Mouse (Mus musculus): Measurements from ENCODE around the gene Tacc2.
A peak's percentile ranks its signal among the peaks of the same experiment; 100 is the strongest.
"Not testable (repeated sequence)": the region's sequence is repeated elsewhere in the genome, so short reads cannot be mapped to it uniquely, and the experiment has no call there.

The Tacc2 gene

DNA sequence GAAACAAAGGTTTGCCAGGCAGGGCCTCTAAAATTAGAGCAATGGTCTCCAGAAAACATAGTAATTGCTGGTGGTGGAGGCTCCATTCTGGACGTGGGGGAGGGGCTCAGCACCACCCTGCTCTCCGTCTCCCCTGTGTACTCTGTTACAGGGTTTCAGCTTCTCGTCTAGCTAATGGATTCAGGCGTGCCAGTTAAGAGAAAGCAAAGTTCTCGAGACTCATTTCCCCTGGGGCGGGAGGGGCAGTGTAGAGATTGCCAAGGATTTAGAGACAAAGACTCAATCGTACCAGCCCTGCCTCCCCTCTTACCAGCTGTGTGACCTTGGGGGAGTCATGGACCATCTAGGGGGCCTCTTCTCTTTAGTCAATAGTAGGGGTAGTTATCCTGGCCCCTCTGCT is 72.0 kb downstream of the Tacc2 start:
- no peak for DNase-seq (ENCODE audit: extremely low spot score, low spot score)

DNA sequence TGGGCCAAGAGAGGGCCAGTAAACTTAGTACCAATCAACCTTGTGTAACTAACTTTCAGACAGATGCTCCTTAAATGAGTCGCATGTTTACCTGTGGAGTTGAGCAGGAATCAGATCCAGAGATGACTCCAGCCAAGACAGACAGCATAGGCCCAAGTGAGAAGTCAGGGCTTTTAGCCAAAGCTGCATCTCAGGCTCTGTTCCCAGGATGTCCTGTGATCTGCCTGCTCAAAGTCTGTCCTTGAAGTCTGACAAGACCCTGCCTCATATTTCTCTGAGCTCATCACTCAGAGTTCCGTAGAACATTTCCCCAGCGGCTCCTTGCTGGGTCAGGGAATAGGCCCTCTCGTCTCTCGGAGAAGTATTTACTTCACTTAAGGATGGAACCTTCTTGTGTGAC is 73.4 kb downstream of the Tacc2 start:
- no peak for DNase-seq (ENCODE audit: extremely low spot score, low spot score)

DNA sequence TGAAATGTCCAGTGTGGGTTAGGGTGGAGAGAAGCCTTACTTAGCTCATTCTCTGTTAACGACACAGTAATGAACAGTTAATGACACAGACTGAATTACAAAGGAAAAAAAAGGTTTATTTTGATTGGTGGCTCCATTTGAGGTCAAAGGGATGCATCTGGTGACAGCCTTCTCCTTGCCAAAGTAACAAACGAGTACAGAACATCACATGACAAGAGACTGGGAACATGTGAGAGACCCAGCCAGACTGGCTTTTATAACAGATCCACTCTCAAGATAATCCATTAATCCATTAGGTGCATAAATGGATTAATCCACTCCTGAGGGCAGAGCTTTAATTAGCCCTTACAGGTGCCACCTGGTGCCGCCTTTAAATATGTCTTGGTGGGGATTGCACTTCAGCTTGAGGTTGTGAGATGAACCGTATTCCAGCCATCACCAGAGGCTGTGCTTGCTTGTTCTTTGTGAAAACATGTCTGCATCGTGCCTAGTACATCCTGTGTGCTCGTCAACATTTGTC is 75.9 kb downstream of the Tacc2 start:
- no peak for DNase-seq (ENCODE audit: extremely low spot score, low spot score)

DNA sequence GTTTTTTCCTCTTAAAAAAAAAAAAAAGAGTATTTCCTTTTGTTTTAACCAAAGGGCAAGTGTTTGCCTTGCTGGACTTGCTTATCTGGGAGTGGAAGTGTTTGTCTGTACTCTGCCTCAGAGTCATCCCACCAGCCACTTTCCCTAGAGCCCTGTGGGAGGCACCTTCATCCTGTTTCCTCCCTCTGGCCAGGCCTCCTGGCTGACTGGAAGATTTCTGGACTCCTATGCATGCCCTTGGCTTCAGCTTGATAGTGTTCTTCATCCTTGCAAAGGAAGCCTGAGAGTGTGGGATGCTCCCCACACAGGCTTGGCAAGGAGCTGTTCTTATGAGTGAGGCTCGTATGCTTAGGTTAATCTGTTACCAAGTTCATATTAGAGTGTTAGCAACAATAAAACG is 77.3 kb downstream of the Tacc2 start:
- no peak for DNase-seq (ENCODE audit: extremely low spot score, low spot score)

DNA sequence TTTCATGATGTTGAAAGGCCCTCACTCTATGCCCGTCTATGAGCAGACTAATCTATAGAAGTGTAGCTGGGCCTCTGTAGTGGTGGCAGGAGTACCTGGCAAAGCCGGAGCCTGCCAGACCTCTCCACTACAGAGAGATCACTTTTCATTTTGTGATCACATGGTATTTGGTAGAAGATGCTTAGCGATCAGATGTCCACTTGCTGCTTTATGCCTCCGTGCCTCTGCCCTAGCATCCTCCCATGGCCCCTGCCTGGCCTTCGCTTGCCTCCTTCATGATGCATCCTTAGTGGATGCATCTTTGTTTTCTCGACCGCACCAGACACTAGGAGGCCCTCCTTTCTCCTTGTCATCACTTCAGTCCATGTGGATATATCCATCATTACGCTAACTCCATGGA is 79.7 kb downstream of the Tacc2 start:
- DNase-seq (ENCODE audit: extremely low spot score, low spot score): no peak

DNA sequence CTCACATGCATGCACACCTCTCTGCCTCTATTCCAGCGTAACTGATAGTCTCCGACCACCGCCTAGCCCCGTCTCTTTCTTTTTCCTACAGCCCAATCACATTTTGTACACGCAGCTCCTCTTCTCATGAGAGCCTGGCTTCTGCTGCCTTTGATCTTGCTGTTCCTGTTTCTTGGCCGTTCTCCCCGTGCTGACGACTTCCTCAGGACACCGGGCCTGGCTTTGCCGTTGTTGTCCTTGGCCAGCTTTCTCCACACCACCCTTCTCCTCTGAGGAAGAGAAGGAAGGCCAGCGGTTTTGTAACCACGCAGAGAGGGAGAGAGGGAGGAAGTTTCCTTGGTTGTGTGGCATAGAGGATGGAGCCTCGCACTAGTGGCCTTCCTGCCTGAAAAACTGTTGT is 80.5 kb downstream of the Tacc2 start:
- DNase-seq (ENCODE audit: extremely low spot score, low spot score): no peak

DNA sequence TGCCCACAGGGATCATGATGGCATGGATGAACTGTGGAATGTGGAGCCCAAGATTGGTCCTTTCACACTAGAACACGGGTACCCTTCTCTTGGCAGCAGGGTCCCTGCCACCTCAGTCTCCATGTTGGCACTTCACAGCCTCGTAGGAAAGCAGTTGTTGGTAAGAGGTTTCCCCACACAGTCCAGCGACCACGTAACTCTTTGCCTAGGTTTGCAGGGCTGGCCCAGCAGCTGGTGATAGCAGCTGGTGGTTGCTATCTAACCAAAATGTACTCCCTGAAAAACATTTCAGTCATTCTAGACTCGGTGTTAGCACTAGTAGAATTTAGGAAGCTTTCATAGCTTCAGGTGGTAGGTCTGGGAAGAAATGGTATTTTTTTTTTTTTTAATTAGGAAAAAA is 81.9 kb downstream of the Tacc2 start:
- no peak for DNase-seq (ENCODE audit: extremely low spot score, low spot score)

DNA sequence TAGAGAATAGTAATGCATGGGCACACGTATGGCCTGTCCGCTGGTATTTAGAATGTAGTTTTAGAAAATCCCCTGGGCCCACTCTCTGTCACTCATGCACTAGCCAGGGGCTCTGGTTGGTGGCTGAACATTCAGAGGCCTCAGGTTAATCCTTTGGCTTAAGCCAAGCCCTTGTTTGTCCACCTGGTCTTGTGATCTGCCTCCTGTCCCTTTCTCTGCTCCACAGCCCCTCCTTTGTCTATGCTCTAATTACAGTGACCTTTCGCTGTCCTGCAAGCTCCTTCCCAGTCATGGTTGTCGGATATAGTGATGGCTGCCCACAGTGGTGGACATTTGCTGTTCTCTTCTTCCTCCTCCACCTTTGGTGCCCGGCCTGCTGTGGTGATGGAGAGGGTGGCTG is 85.0 kb downstream of the Tacc2 start:
- DNase-seq (ENCODE audit: extremely low spot score, low spot score): peak; percentile 29

DNA sequence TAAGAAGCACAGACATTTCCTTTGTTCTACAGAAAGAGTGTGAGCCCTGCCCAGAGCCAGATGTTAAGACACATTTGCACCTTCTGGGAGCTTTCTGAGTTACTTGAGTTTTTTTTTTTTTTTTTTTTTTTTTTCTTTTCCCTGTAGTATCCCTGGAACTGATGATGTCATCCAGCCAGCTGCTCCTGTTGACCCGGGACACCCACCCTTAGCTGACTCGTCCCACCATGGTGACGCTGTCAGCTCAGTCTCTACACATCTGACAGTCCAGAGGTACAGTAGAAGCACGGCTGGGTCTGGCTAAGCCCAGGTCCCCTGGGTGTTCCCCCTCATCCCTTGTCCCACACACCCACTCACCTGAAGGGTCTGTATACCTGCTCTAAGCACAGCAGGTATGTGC is 85.6 kb downstream of the Tacc2 start:
- no peak for DNase-seq (ENCODE audit: extremely low spot score, low spot score)

DNA sequence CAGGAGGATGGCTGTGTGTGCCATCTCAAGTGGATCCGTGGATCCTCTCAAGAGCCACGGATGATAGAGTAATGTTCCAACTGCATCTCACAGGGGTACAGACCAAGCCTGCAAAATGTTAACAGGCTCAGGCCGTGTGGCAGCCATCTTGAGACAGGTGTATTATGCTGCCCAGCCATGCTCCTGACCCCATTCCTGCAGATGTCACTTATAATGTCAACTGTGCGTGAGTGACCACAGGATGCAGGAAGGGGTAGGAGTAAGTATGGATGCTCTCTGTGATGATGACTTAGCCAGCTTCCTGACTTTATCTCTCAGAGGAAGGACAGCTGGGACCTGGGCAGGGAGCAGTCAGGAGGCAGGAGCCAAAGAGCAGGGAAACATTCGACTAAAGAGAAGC is 86.8 kb downstream of the Tacc2 start:
- no peak for DNase-seq (ENCODE audit: extremely low spot score, low spot score)

DNA sequence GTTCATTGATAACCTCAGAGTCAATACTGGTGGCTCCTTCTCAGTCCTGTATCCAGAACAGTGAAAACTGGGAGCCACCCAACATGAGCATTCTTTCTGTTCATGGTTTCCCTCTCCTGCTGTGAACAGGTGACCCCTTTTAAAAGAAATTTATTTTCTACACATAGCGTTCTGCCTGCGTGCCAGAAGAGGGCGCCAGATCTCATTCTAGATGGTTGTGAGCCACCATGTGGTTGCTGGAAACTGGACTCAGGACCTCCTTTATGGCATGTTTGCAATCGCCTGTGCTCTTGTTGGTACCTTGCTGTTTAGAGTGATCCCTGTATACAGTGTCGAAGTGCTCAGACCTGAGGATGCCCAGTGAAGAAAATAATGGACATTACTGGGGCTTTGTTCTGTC is 87.4 kb downstream of the Tacc2 start:
- DNase-seq (ENCODE audit: extremely low spot score, low spot score): no peak

DNA sequence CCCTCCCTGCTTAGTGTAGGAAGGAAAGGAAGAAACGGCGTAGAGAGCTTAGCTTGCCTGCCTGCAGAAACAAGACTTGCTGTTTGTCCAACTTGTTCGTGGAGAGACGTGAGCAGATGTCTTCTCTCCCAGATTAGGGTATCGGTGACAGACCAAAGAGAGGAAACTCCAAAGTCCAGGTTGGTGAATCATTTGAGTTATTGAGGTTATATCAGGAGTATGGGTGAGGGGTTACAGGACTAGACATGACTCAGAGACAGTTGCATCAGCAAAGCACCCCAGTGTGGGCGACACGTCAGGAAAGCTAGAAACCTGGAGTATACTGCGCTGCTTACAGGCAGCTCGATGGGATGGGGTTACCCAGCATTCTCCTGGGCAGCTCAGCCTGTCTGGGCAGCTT is 88.1 kb downstream of the Tacc2 start:
- DNase-seq (ENCODE audit: extremely low spot score, low spot score): no peak

DNA sequence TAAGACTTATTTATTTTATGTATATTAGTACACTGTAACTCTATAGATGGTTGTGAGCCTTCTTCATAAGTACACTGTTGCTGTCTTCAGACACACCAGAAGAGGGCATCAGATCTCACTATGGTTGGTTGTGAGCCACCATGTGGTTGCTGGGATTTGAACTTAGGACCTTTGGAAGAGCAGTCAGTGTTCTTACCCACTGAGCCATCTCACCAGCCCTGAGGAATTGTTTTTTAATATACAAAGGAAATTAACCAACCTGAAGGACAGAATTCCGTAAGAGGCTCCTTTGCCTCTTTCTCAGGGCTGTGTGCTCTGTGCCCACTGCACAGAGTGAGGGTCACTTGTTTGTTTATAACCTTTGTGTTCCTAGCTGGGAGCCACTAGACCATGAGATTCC is 90.8 kb downstream of the Tacc2 start:
- not testable (repeated sequence) for DNase-seq (ENCODE audit: extremely low spot score, low spot score)

DNA sequence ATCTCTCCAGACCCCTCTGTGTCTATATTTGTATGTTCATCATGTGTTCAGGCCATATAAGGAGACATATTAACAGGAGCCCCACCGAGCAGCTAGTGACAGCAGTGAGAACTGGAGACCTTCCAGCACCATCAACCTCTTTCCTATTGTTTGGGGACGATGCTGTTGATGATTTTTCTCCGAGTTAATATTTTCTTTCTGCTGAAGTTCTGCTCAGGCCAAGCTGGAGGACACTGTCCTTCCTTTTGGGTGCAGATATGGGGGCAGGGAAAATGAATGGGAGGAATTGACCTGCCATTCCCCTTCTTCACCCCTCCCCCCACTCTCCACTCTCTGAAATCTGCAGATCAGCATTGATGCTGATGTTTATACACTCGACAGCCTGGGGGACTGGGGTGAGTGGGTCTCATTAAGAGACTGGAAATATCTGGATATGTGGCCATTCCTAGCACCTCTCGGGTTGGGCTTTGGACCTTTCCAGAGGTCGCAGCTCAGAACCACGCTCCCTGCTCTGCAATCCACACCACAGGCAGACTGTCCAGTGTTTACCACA is 91.6 kb downstream of the Tacc2 start:
- peak; percentile 23 for DNase-seq (ENCODE audit: extremely low spot score, low spot score)

DNA sequence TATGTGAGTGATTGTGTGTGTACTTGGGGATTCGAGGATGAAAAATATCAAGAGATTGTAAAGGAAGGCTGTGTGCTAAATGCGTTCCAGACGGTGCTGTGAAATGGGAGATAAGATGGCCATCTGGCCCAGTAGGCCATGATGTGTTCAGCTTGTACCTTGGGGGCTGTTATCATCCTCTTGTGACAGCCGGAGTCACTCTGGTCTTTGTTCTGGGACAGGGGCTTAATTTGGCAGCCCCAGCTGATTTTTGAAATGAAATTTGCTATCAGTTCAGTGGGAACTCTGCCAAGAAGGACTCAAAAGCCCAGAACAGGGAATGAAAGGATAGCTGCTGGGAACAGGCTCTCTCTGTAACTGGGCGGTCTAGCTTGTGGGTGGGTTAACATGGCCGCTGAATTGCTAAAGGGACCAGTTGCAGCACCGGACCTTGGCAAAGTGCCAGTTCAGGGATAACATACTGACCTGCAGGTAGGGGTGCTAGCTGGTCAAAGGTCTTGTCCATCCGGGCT is 92.2 kb downstream of the Tacc2 start:
- no peak for DNase-seq (ENCODE audit: extremely low spot score, low spot score)

DNA sequence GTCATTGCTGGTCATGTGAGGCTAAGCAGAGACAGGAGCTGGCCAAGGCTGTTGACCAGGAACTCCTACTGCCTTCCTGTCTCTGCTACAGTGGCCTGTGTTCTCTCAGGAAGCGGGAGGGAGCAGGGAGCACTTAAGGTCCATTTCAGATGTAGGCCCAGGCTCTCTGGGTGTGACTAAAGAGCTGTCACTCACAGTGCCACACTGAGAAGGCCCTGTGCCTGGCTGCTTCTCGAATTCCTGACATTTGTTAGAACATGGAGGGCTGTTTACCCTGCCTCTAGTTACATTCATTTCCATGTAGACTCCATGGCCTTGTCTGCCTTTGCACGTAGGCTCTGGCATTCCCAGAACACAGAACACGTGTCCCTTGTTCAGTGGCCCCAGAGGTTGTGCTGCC is 93.1 kb downstream of the Tacc2 start:
- no peak for DNase-seq (ENCODE audit: extremely low spot score, low spot score)

DNA sequence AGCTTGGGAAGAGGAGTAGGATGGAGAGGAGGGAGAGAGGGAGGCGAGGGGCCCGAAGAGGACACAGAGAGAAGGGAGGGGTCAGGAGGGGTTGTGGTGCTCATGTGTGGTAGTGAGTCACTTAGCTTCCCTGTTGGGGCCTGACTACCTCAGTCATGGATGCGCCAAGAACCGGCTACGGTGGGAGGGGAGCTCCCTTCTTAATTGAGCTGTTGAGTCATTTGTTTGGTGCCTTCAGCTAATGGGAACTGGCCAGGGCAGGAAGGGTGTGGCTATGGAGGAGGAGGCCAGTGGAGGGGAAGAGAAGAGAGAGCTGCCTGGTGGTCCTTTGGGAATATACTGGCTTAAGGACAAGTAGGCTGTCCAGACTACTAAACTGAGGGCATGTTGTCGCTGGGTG is 94.1 kb downstream of the Tacc2 start:
- no peak for DNase-seq (ENCODE audit: extremely low spot score, low spot score)

DNA sequence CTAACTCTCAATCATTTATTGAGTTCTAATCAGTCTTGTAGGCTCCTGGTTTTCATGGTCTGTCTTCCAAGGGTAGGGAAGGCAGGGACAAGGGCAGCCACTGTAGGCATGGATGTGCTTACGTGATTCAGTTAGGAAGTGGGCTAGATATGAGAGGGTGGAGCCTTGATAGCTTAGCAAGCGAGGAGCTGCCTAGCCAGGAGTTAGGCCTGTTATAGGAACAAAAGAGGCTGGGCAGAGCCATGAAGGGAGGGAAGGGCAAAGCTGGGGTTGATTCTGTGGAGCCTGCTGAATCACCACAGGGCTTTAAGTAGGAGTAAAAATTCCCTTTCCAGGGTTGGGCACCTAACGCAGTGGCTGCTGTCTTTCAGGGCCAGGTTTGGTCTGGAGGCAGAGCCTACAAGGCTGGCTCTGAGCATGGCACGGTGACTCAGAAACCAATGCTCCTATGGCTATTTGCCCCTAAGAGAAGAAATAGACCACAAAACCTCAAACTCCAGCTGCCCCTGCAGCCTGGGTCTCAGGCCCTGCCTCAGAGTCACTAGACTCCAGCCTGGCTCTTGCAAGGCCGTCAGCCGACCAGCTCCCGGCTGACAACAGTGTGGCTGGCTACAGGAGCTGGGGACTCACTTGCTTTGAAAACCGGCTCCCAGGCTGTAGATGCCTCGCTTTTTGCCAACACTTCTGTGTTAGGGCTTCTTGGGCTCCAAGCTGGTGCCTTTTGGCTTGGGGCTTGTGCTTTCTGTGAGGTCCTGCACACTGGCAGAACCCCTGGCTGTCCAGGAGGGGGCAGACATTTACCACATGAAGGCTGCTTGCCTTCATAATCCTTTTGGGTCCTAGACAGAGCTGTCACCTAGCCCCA is 96.2 kb downstream of the Tacc2 start:
- peak; percentile 63 for DNase-seq (ENCODE audit: extremely low spot score, low spot score)

DNA sequence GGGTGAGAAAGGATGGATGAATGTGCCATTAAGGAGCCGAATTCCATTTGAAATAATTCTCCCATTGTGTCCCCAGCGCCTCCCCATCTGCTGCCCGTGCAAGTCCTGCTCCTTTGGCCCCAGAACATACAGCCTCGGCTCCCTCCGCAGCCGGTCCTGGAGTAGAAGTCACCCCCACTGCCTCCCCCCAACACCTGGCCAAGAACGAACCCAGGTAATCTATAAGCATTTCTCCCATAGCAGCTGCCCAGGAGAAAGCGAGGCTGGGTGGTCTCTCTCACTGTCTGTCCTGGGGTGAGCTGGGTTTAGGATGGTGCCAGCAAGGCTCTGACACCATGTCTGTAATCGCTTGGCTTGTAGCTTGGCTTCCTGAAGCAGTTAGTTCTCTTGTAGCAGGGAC is 97.3 kb downstream of the Tacc2 start:
- DNase-seq (ENCODE audit: extremely low spot score, low spot score): no peak

DNA sequence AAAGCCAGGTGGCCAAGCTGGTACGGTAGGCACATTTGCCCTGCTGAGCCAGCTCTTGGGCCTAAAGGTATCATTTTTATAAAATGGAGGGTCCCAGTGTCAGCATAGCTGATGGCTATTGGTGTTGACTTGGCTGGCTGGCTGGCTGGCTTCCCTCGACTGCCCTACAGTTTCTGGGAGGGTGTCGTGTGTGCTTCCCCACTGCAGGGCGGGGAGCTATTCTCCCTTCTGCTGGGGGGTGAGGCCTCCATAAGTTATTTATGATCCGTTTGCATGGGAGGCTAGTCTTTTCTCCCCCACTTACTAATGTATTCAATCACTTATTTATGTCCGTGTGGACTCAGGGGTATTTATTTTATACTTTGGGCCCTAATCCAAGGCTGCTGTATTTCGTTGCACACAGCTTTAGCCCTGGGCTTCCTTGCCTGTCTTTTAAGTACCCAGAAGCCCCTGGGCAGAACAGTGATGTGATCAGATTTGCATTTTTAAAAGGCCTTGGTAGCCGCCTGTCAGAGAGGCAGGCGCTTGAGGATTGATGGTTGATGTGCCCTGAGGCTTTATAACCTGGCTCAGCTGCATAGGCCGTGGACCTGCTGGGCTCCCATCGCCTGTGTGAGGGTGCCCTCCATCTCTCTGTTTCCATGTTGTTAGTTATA is 99.8 kb downstream of the Tacc2 start:
- DNase-seq (ENCODE audit: extremely low spot score, low spot score): no peak

DNA sequence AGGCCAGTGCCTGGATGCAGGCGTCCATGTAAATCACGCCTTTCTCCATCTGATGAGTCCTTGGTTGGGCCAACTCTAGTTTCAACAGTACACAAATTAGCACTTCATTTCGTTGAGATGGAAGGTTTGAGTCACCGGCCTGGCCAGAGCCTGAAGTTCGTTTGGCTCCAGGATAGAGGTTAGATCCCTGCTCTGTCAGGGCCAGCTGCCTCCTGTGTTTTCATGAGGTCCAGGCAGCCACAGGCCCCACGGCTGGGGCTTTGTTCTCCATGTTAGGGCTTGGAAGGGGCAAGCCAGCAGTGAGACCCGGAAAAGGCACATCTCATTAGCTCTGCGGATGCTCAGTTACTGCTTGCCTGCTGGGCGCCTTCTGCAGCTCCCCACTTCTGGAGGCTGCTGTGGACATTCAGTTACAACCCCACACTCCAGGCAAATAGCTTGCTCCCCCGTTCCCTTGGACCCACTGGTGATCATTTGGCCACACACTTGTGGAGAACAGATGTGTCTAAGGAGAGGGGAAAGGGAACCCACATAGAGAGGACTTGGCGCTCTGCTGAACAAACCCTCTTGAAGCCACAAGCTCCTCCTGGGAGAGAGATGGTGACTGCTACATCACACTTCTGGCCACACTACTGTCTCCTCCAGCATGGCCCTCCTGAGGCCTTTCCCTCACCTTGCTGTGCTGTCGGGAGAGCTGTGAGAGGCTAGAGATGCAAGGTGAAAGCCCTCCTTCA is 100.5 kb downstream of the Tacc2 start:
- no peak for DNase-seq (ENCODE audit: extremely low spot score, low spot score)

DNA sequence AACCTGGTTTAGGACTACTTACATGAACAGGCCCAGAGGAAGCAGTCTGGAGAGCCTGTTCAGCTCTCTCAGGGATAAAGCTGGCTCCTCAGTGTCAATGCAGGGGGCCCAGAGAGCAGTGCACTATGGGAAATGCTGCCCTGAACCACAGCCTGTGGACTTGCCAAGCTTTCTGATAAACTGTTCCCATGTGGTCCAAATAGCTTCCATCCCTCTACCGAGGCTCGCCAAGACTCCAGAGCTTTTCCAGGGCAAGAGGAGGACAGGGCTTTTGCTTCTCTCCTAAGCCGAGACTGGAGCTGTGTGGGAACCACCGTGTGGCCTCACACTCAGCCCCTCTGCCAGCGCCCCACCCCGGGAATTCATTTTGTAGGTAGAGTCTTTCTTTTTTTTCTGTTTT is 101.2 kb downstream of the Tacc2 start:
- DNase-seq (ENCODE audit: extremely low spot score, low spot score): no peak
